Mouse (Mus musculus) erythroblast, embryonic 14.5 days (primary cell): Measurements from ENCODE around the gene Khk. TPM values are rescaled to one million over a fixed set of nuclear protein-coding genes. Genes with fewer than 3 reads are reported as not detected.

ENCODE experiments used
- H3K27me3 ChIP-seq: 2 replicates; pipeline ENCODE4 v1.6.1; 2012; ENCODE audit warnings: inconsistent platforms; ENCODE audit not compliant: control insufficient read depth
- H3K36me3 ChIP-seq: 2 replicates; pipeline ENCODE4 v1.6.1; 2012; ENCODE audit warnings: mild to moderate bottlenecking, inconsistent platforms; ENCODE audit not compliant: control insufficient read depth
- H3K4me1 ChIP-seq: 2 replicates; pipeline ENCODE4 v1.6.1; 2012; ENCODE audit warnings: inconsistent platforms; ENCODE audit not compliant: control insufficient read depth
- H3K4me3 ChIP-seq: replicated peaks from 2 replicates; pipeline ENCODE3; 2012; ENCODE audit warnings: moderate library complexity, mild to moderate bottlenecking, inconsistent platforms
- H3K9me3 ChIP-seq: 2 replicates; pipeline ENCODE4 v1.6.1; 2012; ENCODE audit warnings: low read length, inconsistent platforms, mixed read lengths; ENCODE audit not compliant: control insufficient read depth
- GATA1 ChIP-seq: IDR thresholded peaks from 2 replicates; pipeline ENCODE4 v1.6.1; 2012; ENCODE audit warnings: low read length, inconsistent platforms, mixed read lengths
- TAL1 ChIP-seq: IDR thresholded peaks from 3 replicates; pipeline ENCODE4 v1.6.1; 2012; ENCODE audit warnings: low read length, inconsistent platforms, mixed read lengths
- polyA plus RNA-seq: library from polyadenylated mRNA; stranded (reverse); fragments of >175 nt; gene quantifications from 2 replicates; pipeline ENCODE4 v1.2.3, GENCODE M21; 2012

Gene Khk
- polyA plus RNA-seq, 1 experiment: 1.8 TPM

DNA sequence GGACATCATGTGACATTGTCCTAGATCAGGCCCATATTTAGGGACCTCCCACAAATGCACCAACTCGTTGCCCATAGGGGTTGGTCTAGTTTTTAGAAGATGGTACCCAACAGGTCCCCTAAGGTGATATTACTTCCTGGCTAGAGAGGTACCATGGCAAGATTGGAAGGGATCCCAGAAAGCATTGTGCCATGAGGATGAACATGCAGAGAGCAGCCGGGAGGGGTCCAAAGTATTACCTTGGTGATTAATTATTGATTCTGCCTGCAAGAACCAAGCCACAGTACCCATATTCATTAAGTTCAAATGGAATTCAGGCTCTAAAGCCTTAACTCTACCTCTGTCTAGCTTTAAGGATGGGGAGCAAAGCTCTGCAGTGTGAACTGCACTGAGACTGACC is 4.8 kb downstream of the Khk start:
- H3K36me3 ChIP-seq: peaks cover 15% of the 10 kb centered on the region; the same call in 1 of the 2 replicates
- no peak overlapping the region for H3K4me3 ChIP-seq
- peaks cover 21% of the 10 kb centered on the region for H3K4me1 ChIP-seq
- no peaks in the 10 kb centered on the region for H3K9me3 ChIP-seq
- H3K27me3 ChIP-seq: no peaks in the 10 kb centered on the region
- TF ChIP-seq GATA1: no peak
- TF ChIP-seq TAL1: no peak

DNA sequence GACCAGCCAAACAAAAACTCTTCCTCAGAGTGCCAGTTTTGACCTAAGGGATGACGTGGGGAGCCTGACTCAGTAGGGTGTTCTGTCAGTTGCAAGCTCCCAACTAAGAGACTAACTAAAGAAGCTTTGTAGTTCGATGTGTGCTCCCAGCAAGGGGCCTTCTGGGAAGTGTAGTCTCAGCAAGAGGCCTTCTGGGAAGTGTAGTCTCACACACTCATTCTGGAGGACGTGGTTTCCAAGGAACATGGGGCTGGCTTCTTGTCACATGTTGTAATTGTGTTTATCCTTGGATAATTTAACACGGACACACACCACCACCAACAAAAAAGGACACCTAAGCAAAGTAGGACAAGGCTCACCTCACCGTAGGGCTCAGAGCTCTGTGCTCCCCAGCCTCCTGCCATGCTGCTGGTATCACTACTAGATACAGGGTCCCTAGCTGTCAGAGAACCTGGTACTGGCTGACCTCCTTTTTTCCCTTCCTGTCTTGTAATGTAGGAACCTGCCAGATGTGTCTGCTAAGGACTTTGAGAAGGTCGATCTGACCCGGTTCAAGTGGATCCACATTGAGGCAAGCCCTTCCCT is 6.8 kb downstream of the Khk start:
- Histone ChIP-seq H3K4me1 (peaks cover 3% of the 10 kb centered on the region), H3K27me3 (no peaks in the 10 kb centered on the region), H3K9me3 (no peaks in the 10 kb centered on the region), H3K36me3 (peaks cover 15% of the 10 kb centered on the region; the same call in 1 of the 2 replicates), H3K4me3 (no peak overlapping the region)
- TF ChIP-seq GATA1 (no peak), TAL1 (no peak)

DNA sequence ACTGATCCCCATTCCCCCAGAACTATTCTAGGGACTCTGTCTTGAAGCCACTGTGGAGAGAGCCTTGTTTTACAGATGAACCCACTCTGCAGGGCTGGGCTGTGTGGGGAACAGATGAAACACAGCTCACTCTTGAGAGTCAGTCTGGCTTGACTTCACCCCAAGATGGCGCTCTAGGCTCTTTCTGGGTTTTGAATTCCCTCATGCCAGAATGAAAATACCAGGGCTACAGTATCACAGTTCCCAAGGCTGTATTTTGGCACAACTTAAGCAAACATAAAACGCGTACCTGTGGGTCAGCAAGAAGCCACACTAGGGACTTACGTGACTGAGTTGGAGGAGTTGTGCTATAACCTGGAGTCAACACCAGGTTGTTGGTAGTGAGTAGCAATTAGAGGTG is 8.9 kb downstream of the Khk start:
- peaks cover 8% of the 10 kb centered on the region; the same call in 1 of the 2 replicates for H3K36me3 ChIP-seq
- no peak overlapping the region for H3K4me3 ChIP-seq
- H3K4me1 ChIP-seq: no peaks in the 10 kb centered on the region
- TF ChIP-seq TAL1 (no peak), GATA1 (no peak)
- H3K9me3 ChIP-seq: no peaks in the 10 kb centered on the region
- no peaks in the 10 kb centered on the region for H3K27me3 ChIP-seq

DNA sequence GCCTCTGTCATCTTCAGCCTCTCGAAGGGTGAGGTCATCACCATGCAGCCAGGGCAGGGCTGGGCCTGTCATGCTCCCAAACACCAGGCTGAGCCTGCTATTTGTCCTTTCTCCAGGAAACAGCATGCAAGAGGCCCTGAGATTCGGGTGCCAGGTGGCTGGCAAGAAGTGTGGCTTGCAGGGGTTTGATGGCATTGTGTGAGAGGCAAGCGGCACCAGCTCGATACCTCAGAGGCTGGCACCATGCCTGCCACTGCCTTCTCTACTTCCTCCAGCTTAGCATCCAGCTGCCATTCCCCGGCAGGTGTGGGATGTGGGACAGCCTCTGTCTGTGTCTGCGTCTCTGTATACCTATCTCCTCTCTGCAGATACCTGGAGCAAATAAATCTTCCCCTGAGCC is 9.6 kb downstream of the Khk start:
- TF ChIP-seq GATA1: no peak
- TF ChIP-seq TAL1: no peak
- no peaks in the 10 kb centered on the region for H3K9me3 ChIP-seq
- H3K4me1 ChIP-seq: no peaks in the 10 kb centered on the region
- H3K4me3 ChIP-seq: no peak overlapping the region
- H3K27me3 ChIP-seq: no peaks in the 10 kb centered on the region
- peaks cover 5% of the 10 kb centered on the region; the same call in 1 of the 2 replicates for H3K36me3 ChIP-seq

DNA sequence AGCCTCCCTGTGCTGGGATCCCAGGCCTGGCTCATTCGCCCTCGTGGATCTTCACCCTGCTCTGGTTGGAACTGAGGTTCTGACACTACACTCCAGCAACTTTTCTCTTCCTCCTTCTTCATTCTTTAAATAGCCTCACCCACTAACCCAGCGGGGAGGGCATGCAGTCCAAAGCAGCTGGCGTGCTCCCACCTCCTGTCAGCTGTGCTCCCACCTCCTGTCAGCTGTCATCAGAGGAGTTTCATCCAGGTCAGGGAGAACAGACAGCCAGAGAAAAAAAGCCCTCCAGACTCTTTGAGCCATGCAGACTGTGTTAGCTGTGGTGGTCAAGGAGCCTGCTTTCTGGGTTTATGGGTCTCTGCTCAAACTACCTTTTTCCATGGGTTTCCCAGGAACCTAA is 10.1 kb downstream of the Khk start:
- H3K4me1 ChIP-seq: no peaks in the 10 kb centered on the region
- no peaks in the 10 kb centered on the region for H3K9me3 ChIP-seq
- TF ChIP-seq GATA1 (no peak), TAL1 (no peak)
- peaks cover 5% of the 10 kb centered on the region; the same call in 1 of the 2 replicates for H3K36me3 ChIP-seq
- no peaks in the 10 kb centered on the region for H3K27me3 ChIP-seq
- no peak overlapping the region for H3K4me3 ChIP-seq

DNA sequence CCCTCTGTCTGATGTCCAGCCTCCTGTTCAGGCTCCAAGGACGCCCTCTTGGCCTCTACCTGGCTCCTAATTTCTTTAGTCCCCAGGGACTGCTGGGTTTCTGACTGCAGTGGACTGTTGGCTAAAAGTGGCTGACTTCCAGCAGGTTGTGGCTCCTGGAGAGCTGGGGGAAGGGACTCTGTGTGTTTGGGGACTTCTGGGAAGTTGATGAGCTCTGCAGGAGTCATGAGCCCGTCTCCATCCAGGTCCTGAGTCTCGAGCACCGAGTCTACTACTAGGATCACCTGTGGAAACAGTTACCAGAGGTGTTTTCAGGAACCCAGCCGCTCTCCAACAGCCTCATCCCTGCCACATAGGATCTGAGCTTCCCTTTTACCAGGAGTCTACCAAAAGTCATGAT is 12.5 kb downstream of the Khk start:
- H3K9me3 ChIP-seq: no peaks in the 10 kb centered on the region
- no peaks in the 10 kb centered on the region for H3K27me3 ChIP-seq
- no peak overlapping the region for H3K4me3 ChIP-seq
- TF ChIP-seq TAL1: no peak
- no peak for TF ChIP-seq GATA1
- peaks cover 2% of the 10 kb centered on the region; the same call in 1 of the 2 replicates for H3K36me3 ChIP-seq
- H3K4me1 ChIP-seq: no peaks in the 10 kb centered on the region

DNA sequence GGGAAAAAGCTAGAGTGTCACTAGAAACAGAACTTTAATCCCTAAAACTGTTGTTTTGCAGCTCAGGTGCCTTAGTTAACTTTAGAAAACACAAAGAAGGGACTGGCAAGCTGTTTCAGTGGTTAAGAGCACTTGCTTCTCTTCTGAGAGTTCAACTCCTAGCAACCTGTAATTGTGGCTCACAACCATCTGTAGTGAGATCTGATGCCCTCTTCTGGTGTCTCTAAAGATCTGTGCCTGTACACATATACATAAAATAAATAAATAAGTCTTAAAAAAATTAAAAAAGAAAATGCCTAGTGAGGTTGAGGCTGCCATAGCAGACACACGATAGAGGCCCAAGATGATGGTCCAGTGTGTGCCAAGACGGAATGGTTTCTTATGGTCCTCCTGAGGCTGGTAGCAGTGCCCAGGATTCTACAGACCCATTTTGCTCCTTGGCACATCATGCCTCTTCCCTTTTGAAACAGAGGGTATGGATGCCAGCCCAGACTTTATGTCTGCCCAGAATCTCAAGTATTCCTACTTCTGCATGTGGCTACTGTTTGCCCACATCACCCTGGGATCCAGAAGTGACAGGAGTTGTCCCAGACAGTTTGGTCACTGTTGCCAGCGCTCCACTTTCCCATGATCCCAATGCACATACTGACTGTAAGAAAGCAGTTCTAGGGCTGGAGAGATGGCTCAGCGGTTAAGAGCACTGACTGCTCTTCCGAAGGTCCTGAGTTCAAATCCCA is 13.7 kb downstream of the Khk start:
- H3K36me3 ChIP-seq: peaks cover 2% of the 10 kb centered on the region; the same call in 1 of the 2 replicates
- H3K4me1 ChIP-seq: no peaks in the 10 kb centered on the region
- H3K27me3 ChIP-seq: no peaks in the 10 kb centered on the region
- H3K9me3 ChIP-seq: no peaks in the 10 kb centered on the region
- TF ChIP-seq GATA1: no peak
- no peak for TF ChIP-seq TAL1
- H3K4me3 ChIP-seq: no peak overlapping the region

DNA sequence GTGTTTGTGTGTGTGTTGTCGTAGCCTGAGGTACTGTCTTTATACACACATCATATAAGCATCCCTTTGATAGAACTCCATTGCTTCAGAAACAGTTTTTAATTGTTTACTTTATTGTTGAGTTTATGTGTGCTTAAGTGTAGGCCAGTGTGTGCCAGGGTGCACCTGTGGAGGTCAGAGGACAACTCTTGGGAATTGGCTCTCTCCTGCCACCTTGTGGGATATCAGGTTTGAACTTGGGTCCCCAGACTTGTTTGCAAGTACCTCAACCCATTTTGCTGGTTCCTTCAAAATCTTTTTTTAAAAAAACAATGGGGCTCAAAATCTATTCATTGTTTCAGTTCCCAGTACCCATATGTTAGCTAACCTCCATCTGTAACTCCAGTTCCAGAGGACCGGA is 21.8 kb downstream of the Khk start:
- Histone ChIP-seq H3K4me3 (no peak overlapping the region), H3K4me1 (peaks cover 6% of the 10 kb centered on the region), H3K27me3 (peaks cover 27% of the 10 kb centered on the region), H3K36me3 (no peaks in the 10 kb centered on the region), H3K9me3 (no peaks in the 10 kb centered on the region)
- TF ChIP-seq TAL1 (no peak), GATA1 (no peak)

DNA sequence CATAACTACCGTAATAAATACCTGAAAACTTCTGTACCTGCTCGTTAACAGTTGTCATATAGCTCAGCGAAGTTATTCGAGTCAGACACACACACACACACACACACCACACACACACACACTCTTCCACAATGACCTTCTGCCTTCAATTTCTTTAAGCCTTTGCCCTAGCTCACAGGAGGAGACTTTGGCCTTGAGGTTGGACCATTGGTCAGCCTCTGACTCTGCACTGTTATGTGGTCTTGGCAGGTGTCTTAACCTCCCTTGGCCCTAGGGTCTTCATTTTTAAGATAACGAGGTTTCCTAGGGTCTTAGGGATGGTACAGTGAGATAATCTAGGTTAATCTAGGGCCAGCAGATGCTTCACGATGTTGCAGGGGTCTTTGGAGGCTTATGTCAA is 23.1 kb downstream of the Khk start:
- H3K9me3 ChIP-seq: no peaks in the 10 kb centered on the region
- peaks cover 12% of the 10 kb centered on the region for H3K4me1 ChIP-seq
- peaks cover 35% of the 10 kb centered on the region for H3K27me3 ChIP-seq
- no peaks in the 10 kb centered on the region for H3K36me3 ChIP-seq
- TF ChIP-seq GATA1: no peak
- no peak for TF ChIP-seq TAL1
- no peak overlapping the region for H3K4me3 ChIP-seq
